ENCODE assay signal across 32 mouse cellular contexts in genomic region chr2:127262480-127262879, GRCm38 (mm10). TPM values are rescaled to one million over a fixed set of nuclear protein-coding genes. Genes with fewer than 3 reads are reported as not detected.
"Had no signal": no experiment of that assay in that cellular context is flagged by ENCODE, and none has a peak within 500 bp of the region (broad histone marks: within the 10 kb centered on the region; RNA-seq: fewer than 3 reads in every experiment).

No protein-coding gene starts in this region.

- H3K27ac ChIP-seq: left cerebral cortex, adult 2 months; limb, embryonic 10.5 days; limb, embryonic 12.5 days; limb, embryonic 13.5 days; limb, embryonic 15.5 days; liver, embryonic 12.5 days; liver, embryonic 13.5 days; liver, embryonic 14.5 days; liver, embryonic 15.5 days; lung, embryonic 15.5 days; macrophage; midbrain, embryonic 10.5 days; midbrain, embryonic 12.5 days; midbrain, embryonic 13.5 days; midbrain, embryonic 15.5 days; neural tube, embryonic 12.5 days had no signal

- H3K4me3 ChIP-seq: left cerebral cortex, adult 2 months; limb, embryonic 10.5 days; limb, embryonic 12.5 days; limb, embryonic 13.5 days; limb, embryonic 15.5 days; liver, embryonic 12.5 days; liver, embryonic 13.5 days; liver, embryonic 15.5 days; lung, embryonic 15.5 days; megakaryocyte, embryonic 14.5 days; midbrain, embryonic 10.5 days; midbrain, embryonic 12.5 days; midbrain, embryonic 13.5 days; midbrain, embryonic 15.5 days; neural tube, embryonic 12.5 days had no signal

- DNase-seq: left cerebral cortex, postnatal 4 days; liver, embryonic 13.5 days; liver, postnatal 0 days; lung, adult 18-20 months; lung, adult 2 months; lung, embryonic 14.5 days; lung, postnatal 10 days; lung, postnatal 14 days; lung, postnatal 36 days; lung, postnatal 4 days; midbrain, embryonic 14.5 days had no signal

- H3K9ac ChIP-seq: limb, embryonic 12.5 days; limb, embryonic 13.5 days; limb, embryonic 15.5 days; liver, embryonic 12.5 days; liver, embryonic 13.5 days; liver, embryonic 14.5 days; liver, embryonic 15.5 days; liver, postnatal 0 days; lung, embryonic 14.5 days; lung, embryonic 15.5 days; midbrain, embryonic 12.5 days; midbrain, embryonic 13.5 days; midbrain, embryonic 15.5 days; neural tube, embryonic 12.5 days had no signal

- H3K4me2 ChIP-seq: limb, embryonic 12.5 days; limb, embryonic 13.5 days; limb, embryonic 15.5 days; liver, embryonic 11.5 days; liver, embryonic 12.5 days; liver, embryonic 13.5 days; liver, embryonic 15.5 days; lung, embryonic 14.5 days; lung, embryonic 15.5 days; midbrain, embryonic 11.5 days; midbrain, embryonic 12.5 days; midbrain, embryonic 13.5 days; midbrain, embryonic 15.5 days; neural tube, embryonic 12.5 days had no signal

- H3K4me1 ChIP-seq: limb, embryonic 10.5 days; limb, embryonic 12.5 days; limb, embryonic 13.5 days; limb, embryonic 15.5 days; lung, embryonic 15.5 days; midbrain, embryonic 10.5 days; midbrain, embryonic 12.5 days; midbrain, embryonic 13.5 days; midbrain, embryonic 15.5 days; neural tube, embryonic 12.5 days had no signal

- ATAC-seq: liver, embryonic 12.5 days; liver, postnatal 0 days; lung, postnatal 0 days; midbrain, embryonic 13.5 days; midbrain, embryonic 15.5 days; midbrain, embryonic 16.5 days had no signal

- H3K27me3 ChIP-seq: limb, embryonic 12.5 days; limb, embryonic 13.5 days; limb, embryonic 15.5 days; liver, embryonic 12.5 days; liver, embryonic 13.5 days; liver, embryonic 15.5 days; lung, embryonic 15.5 days; megakaryocyte, embryonic 14.5 days; midbrain, embryonic 12.5 days; midbrain, embryonic 13.5 days; midbrain, embryonic 15.5 days; neural tube, embryonic 12.5 days had no signal

- H3K9me3 ChIP-seq: limb, embryonic 10.5 days; limb, embryonic 12.5 days; limb, embryonic 13.5 days; limb, embryonic 15.5 days; liver, embryonic 12.5 days; liver, embryonic 13.5 days; liver, embryonic 15.5 days; lung, embryonic 15.5 days; megakaryocyte, embryonic 14.5 days; midbrain, embryonic 10.5 days; midbrain, embryonic 12.5 days; midbrain, embryonic 13.5 days; midbrain, embryonic 15.5 days; neural tube, embryonic 12.5 days had no signal

RNA-seq across cellular contexts. Expression of gene 1810024B03Rik, which starts 54.4 kb away (rescaled TPM):
- total RNA-seq: midbrain, postnatal 0 days had no signal
